Mouse (Mus musculus) hindbrain, postnatal 0 days (tissue): ENCODE results near the gene Fam110c. TPM values are rescaled to one million over a fixed set of nuclear protein-coding genes. Genes with fewer than 3 reads are reported as not detected.
A peak's percentile ranks its signal among the peaks of the same experiment; 100 is the strongest.

Source experiments
- ATAC-seq: fragments of 200-750 bp; cut with Nextera tagmentation; 2 replicates; pipeline ENCODE4 v1.8.0; 2017; ENCODE audit warnings: mild to moderate bottlenecking, moderate TSS enrichment, moderate library complexity
- DNase-seq: peaks from one replicate; pipeline ENCODE4 v3.0.0-alpha.2; 2015; ENCODE audit warnings: low spot score
- H3K27ac ChIP-seq: fragments of 300-500 bp; sonication (generic); 2 replicates; pipeline ENCODE4 v1.5.1; 2014; ENCODE audit warnings: mild to moderate bottlenecking
- H3K27me3 ChIP-seq: fragments of 300-500 bp; sonication (generic); 2 replicates; pipeline ENCODE4 v1.6.1; 2014; ENCODE audit warnings: low read length, mixed read lengths; ENCODE audit not compliant: insufficient read depth
- H3K36me3 ChIP-seq: fragments of 300-500 bp; sonication (generic); 2 replicates; pipeline ENCODE4 v1.6.1; 2014; ENCODE audit warnings: low read length, mixed read lengths; ENCODE audit not compliant: insufficient read depth
- H3K4me1 ChIP-seq: fragments of 300-500 bp; sonication (generic); 2 replicates; pipeline ENCODE4 v1.6.1; 2014; ENCODE audit warnings: antibody characterized with exemption, low read length, mixed read lengths; ENCODE audit not compliant: insufficient read depth
- H3K4me2 ChIP-seq: fragments of 300-500 bp; sonication (generic); 2 replicates; pipeline ENCODE4 v1.6.1; 2014; ENCODE audit warnings: low read depth, mild to moderate bottlenecking, low read length, moderate library complexity, mixed read lengths
- H3K4me3 ChIP-seq: fragments of 300-500 bp; sonication (generic); 2 replicates; pipeline ENCODE4 v1.5.1; 2014; ENCODE audit warnings: low read length
- H3K9ac ChIP-seq: fragments of 300-500 bp; sonication (generic); replicated peaks from 2 replicates; pipeline ENCODE4 v1.6.1; 2014; ENCODE audit warnings: mild to moderate bottlenecking, low read length, moderate library complexity, mixed read lengths
- H3K9me3 ChIP-seq: fragments of 300-500 bp; sonication (generic); 2 replicates; pipeline ENCODE4 v1.6.1; 2016; ENCODE audit warnings: low read length, mixed read lengths
- CTCF ChIP-seq: IDR thresholded peaks from 2 replicates; pipeline ENCODE4 v1.5.1; 2016; ENCODE audit warnings: antibody characterized with exemption, control low read depth, low read depth
- whole genome bisulfite sequencing: fragments of 180-500 bp; shearing (Covaris S2); extraction: QIAGEN DNeasy Blood & Tissue Kit; methylation state at CpG from one replicate; pipeline ENCODE4 v1.1.7; 2014; 5-methylcytosine and 5-hydroxymethylcytosine counted together
- polyA plus RNA-seq: library from polyadenylated mRNA; unstranded; fragments of >200 nt; fragmentation: Nextera tagmentation; extraction: Ambion mirVana; gene quantifications from 2 replicates; pipeline ENCODE4 v1.2.1, GENCODE M21; 2015
- total RNA-seq: library from RNA; depleted of rRNA; stranded (reverse); fragments of >200 nt; gene quantifications from 2 replicates; pipeline ENCODE4 v1.2.3, GENCODE M21; 2014; rRNA removed

The Fam110c gene
- total and polyA plus RNA-seq, 2 experiments from 2014 or later = 0.10 to 0.25 TPM

GRCm38 (mm10) chr12:31101190-31101589, 27.5 kb downstream of the Fam110c start:
- WGBS = 94% methylated on average over 4 of the region's 4 CpGs
- H3K9ac ChIP-seq = no peak overlapping the region
- DNase-seq (no peak), ATAC-seq (no peak)
- H3K4me2 ChIP-seq = no peak overlapping the region
- H3K4me1 ChIP-seq = no peaks in the 10 kb centered on the region
- no peak overlapping the region for H3K4me3 ChIP-seq
- H3K36me3 ChIP-seq = no peaks in the 10 kb centered on the region
- H3K27ac ChIP-seq = no peak overlapping the region
- H3K9me3 ChIP-seq = no peaks in the 10 kb centered on the region
- H3K27me3 ChIP-seq = no peaks in the 10 kb centered on the region
- no peak for TF ChIP-seq CTCF

- H3K36me3 ChIP-seq = no peaks in the 10 kb centered on the region
- no peak overlapping the region for H3K4me2 ChIP-seq
- H3K4me3 ChIP-seq = no peak overlapping the region
- H3K9ac ChIP-seq = no peak overlapping the region
- WGBS = 93% methylated on average over 4 of the region's 4 CpGs
- no peak for TF ChIP-seq CTCF
- no peak overlapping the region for H3K27ac ChIP-seq
- ATAC-seq (no peak), DNase-seq (no peak)
- no peaks in the 10 kb centered on the region for H3K4me1 ChIP-seq
- no peaks in the 10 kb centered on the region for H3K9me3 ChIP-seq
- H3K27me3 ChIP-seq = no peaks in the 10 kb centered on the region
Measured at GRCm38 (mm10) chr12:31101821-31102220, 28.2 kb downstream of the Fam110c start.

GRCm38 (mm10) chr12:31116005-31116466, 42.4 kb downstream of the Fam110c start:
- TF ChIP-seq CTCF = peak; percentile 90
- no peak overlapping the region for H3K4me3 ChIP-seq
- no peak overlapping the region for H3K4me2 ChIP-seq
- 14% methylated on average over 8 of the region's 8 CpGs for WGBS
- no peaks in the 10 kb centered on the region for H3K9me3 ChIP-seq
- no peaks in the 10 kb centered on the region for H3K4me1 ChIP-seq
- no peaks in the 10 kb centered on the region for H3K36me3 ChIP-seq
- peak; percentile 84 for DNase-seq
- no peak overlapping the region for H3K27ac ChIP-seq
- no peaks in the 10 kb centered on the region for H3K27me3 ChIP-seq
- H3K9ac ChIP-seq = no peak overlapping the region
- peak; percentile 76 for ATAC-seq

GRCm38 (mm10) chr12:31120535-31120934, 46.9 kb downstream of the Fam110c start:
- ATAC-seq = no peak
- 72% methylated on average over 5 of the region's 5 CpGs for WGBS

GRCm38 (mm10) chr12:31122892-31123622, 49.4 kb downstream of the Fam110c start:
- no peak for ATAC-seq
- H3K27ac ChIP-seq = no peak overlapping the region
- H3K4me2 ChIP-seq = no peak overlapping the region
- TF ChIP-seq CTCF = no peak
- H3K9me3 ChIP-seq = no peaks in the 10 kb centered on the region
- DNase-seq = no peak
- H3K36me3 ChIP-seq = no peaks in the 10 kb centered on the region
- no peak overlapping the region for H3K9ac ChIP-seq
- H3K27me3 ChIP-seq = no peaks in the 10 kb centered on the region
- H3K4me3 ChIP-seq = no peak overlapping the region
- no peaks in the 10 kb centered on the region for H3K4me1 ChIP-seq
- WGBS = 68% methylated on average over 6 of the region's 6 CpGs

More at GRCm38 (mm10) chr12:31120535-31120934, 46.9 kb downstream of the Fam110c start:
- no peaks in the 10 kb centered on the region for H3K4me1 ChIP-seq
- no peaks in the 10 kb centered on the region for H3K9me3 ChIP-seq
- no peak overlapping the region for H3K9ac ChIP-seq
- no peak for TF ChIP-seq CTCF
- H3K4me2 ChIP-seq = no peak overlapping the region
- no peaks in the 10 kb centered on the region for H3K36me3 ChIP-seq
- no peak overlapping the region for H3K4me3 ChIP-seq
- no peak for DNase-seq
- no peak overlapping the region for H3K27ac ChIP-seq
- H3K27me3 ChIP-seq = no peaks in the 10 kb centered on the region

- H3K27ac ChIP-seq = no peak overlapping the region
- no peak for ATAC-seq
- no peaks in the 10 kb centered on the region for H3K36me3 ChIP-seq
- peak; percentile 31 for DNase-seq
- H3K4me2 ChIP-seq = no peak overlapping the region
- 44% methylated on average over 1 of the region's 1 CpGs for WGBS
- no peaks in the 10 kb centered on the region for H3K27me3 ChIP-seq
- H3K9me3 ChIP-seq = no peaks in the 10 kb centered on the region
- TF ChIP-seq CTCF = peak; percentile 66
- H3K4me3 ChIP-seq = no peak overlapping the region
- no peaks in the 10 kb centered on the region for H3K4me1 ChIP-seq
- H3K9ac ChIP-seq = no peak overlapping the region
Measured at GRCm38 (mm10) chr12:31126071-31126470, 52.4 kb downstream of the Fam110c start.

- H3K4me2 ChIP-seq = no peak overlapping the region
- no peaks in the 10 kb centered on the region for H3K27me3 ChIP-seq
- H3K9me3 ChIP-seq = no peaks in the 10 kb centered on the region
- TF ChIP-seq CTCF = no peak
- 86% methylated on average over 4 of the region's 4 CpGs for WGBS
- no peak for DNase-seq
- no peaks in the 10 kb centered on the region for H3K36me3 ChIP-seq
- H3K4me3 ChIP-seq = no peak overlapping the region
- ATAC-seq = no peak
- no peak overlapping the region for H3K27ac ChIP-seq
- no peak overlapping the region for H3K9ac ChIP-seq
- H3K4me1 ChIP-seq = no peaks in the 10 kb centered on the region
Measured at GRCm38 (mm10) chr12:31129548-31129947, 55.9 kb downstream of the Fam110c start.

Other genes with a start within 250 kb of the Fam110c start
- 0.31 and 2.3 TPM in 2 replicates for gene Alkal2, start 189.5 kb upstream of the Fam110c start, total RNA-seq
- 0.85 and 0.96 TPM in 2 replicates for gene Alkal2, start 189.5 kb upstream of the Fam110c start, polyA plus RNA-seq
- gene Acp1, start 162.3 kb upstream of the Fam110c start, total RNA-seq = 29.7 and 40.0 TPM in 2 replicates
- gene Acp1, start 162.3 kb upstream of the Fam110c start, polyA plus RNA-seq = 132 and 135 TPM in 2 replicates
- gene Sh3yl1, start 162.2 kb upstream of the Fam110c start, total RNA-seq = 10.8 and 13.8 TPM in 2 replicates
- 42.4 and 43.1 TPM in 2 replicates for gene Sh3yl1, start 162.2 kb upstream of the Fam110c start, polyA plus RNA-seq
- gene Gm6993, start 166.9 kb downstream of the Fam110c start, total RNA-seq = not detected in 2 replicates
- gene Gm6993, start 166.9 kb downstream of the Fam110c start, polyA plus RNA-seq = not detected in 2 replicates
- 30.9 and 36.0 TPM in 2 replicates for gene Lamb1, start 191.4 kb downstream of the Fam110c start, total RNA-seq
- 11.7 and 12.1 TPM in 2 replicates for gene Lamb1, start 191.4 kb downstream of the Fam110c start, polyA plus RNA-seq